Mouse (Mus musculus) kidney, adult 18-20 months (tissue): ENCODE data around the gene Nobox.
A peak's percentile ranks its signal among the peaks of the same experiment; 100 is the strongest.

Experiments used
- DNase-seq: peaks from one replicate; pipeline ENCODE4 v3.0.0; 2021

Nobox gene

DNA sequence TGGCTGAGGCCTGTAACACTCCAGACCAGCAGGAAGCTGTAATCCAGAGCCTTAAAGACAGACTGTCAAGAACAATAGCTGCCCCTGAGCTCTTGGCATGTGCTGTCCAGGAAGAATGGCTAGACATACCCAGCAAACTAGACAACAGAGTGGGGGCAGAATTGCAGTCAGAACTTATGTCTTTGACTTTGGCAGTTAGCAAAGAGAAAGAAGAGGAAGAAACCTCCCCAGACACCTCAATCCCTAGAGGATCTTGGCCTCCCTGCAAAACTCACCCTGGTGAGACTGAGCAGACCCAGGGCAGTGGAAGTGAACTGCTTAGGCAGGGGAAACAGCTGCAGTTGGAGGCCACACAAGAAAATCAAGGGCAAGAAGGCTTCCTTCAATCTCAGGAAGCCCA is 36.8 kb downstream of the Nobox start:
- no peak for DNase-seq

DNA sequence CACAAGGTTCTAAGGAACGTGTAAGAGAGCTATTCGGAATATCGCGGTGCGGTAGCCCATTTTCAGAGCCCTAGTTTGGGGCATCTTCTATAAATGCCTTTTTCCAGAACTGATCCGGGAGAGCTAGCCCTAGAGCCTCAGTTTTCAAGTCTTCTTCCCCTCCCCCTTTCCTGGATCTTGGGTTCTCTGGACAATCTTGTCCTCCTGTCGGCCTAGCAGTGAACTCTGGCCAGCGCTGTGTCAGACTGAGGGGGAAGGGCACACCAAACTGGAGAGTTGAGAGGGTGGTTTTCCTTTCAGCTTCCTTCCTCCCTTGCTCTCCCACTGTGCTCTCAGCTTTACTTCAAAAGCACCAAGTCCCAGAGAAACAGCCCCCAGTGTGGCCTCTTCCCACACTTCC is 43.0 kb downstream of the Nobox start:
- DNase-seq, result peak; percentile 62

DNA sequence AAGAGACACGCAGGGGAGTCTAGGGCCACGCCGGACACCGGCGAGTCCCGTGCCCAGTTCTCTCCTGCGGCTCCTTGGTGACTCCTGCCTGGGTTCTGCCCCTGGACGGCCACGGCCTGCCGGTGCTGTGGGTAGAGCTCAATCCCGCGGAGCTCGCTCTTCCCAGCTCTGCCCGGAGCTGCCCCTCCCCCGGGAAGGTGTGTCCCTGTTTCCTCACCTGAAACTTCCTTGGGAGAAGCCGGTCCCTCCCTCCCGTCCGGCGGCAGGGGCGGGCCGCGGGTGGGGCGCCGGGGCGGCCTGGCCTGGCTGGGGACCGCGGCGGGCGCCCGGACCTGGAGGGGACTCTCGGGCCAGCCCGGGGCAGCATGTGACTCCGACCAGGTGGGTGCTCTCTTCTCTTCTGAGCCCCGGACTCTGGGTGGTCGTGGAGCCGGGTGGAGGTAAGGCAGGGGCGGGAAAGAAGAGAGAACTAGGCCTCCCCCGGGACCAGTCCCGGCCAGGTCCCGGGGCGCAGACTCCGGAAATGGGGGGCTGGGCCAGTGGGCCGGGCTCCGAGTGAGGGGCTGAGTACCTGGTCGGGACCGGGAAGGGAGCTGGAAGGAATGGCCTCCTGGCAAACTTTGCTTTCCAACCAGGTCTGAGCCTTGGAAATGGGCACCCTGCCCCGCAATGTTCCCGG is 43.9 kb downstream of the Nobox start, which contains the start of gene Arhgef5:
Gene Arhgef5 (plus strand): TSS at position 220 of the 679 bp plus-strand sequence.
- DNase-seq, result peak; percentile 91

DNA sequence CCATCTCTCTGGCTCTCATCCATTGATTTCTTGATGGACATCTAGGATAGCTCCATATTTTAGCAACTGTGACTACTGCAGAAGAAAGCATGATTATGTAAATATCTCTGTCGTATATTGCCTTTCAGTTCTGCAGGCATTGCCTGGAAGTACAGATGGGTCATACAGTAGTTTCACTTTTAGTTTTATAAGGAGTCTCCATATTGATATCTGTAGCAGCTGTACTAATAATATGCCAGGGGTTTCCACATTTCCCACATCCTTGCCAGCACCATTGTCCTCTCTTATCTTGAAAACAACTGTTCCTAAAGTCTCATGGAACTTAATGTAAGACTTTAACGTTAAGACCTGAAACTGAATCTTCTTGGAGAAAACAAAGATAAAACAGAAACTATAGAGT is 48.6 kb downstream of the Nobox start:
- DNase-seq, result no peak

DNA sequence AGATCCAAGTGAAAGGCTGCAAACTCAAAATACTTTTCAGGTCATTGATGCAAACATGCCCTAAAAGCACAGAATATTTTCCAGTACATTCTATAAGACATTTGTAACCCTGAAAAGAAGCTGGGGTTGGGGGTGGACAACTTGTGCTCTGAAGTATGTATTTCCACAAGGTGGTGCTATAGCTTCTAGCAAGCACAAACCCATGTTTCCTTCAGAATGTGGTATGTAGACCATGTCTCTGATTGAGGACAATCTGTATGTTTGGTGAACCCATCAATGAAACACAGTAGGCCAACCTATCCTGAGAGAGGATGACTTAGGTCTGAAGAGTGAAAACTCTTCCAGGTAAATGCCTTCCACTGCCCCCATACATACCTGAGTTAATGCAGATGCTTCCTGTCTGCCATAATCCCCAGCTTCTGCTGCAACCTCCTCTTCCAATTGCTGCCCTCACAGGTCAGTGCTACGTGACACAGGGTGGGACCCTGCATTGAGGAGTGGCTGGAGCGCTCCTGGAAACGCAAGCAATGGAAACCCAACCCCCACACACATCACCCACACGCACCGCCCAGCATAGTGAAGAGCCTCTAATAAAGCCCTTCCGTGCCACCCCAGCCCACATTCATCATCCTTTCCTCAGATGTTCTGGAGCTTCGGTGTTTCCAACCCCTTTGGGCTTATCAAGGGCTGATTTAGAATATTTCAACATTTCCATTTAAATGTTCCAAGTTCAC is 55.0 kb downstream of the Nobox start:
- peak; percentile 11 for DNase-seq
